Mouse (Mus musculus) neural tube, embryonic 10.5 days (tissue): Measurements from ENCODE around the gene Zfp212.
"Not testable (repeated sequence)": the region's sequence is repeated elsewhere in the genome, so short reads cannot be mapped to it uniquely, and the experiment has no call there.

Experiments
- DNase-seq: peaks from one replicate; pipeline ENCODE4 v3.0.0-alpha.2; 2017; ENCODE audit warnings: low spot score; ENCODE audit errors: extremely low spot score

Gene Zfp212

GRCm38 (mm10) chr6:47942461-47942860, 22.2 kb downstream of the Zfp212 start:
- peak; percentile 28 for DNase-seq

- peak; percentile 84 for DNase-seq
Observed at GRCm38 (mm10) chr6:47943021-47943691, 22.9 kb downstream of the Zfp212 start.

- DNase-seq, result no peak
Observed at GRCm38 (mm10) chr6:47943721-47944120, 23.4 kb downstream of the Zfp212 start.

- no peak for DNase-seq
Observed at GRCm38 (mm10) chr6:47947388-47947787, 27.1 kb downstream of the Zfp212 start.

- DNase-seq, result peak; percentile 89
Observed at GRCm38 (mm10) chr6:47953191-47953726, 33.0 kb downstream of the Zfp212 start, which contains the start of gene Zfp956. Gene Zfp956 (plus strand): TSS chr6:47953390.

GRCm38 (mm10) chr6:47954425-47954824, 34.1 kb downstream of the Zfp212 start:
- no peak for DNase-seq

GRCm38 (mm10) chr6:47957816-47958215, 37.5 kb downstream of the Zfp212 start:
- DNase-seq, result no peak

GRCm38 (mm10) chr6:47960685-47961421, 40.6 kb downstream of the Zfp212 start:
- no peak for DNase-seq

GRCm38 (mm10) chr6:47963051-47963450, 42.8 kb downstream of the Zfp212 start:
- no peak for DNase-seq

- not testable (repeated sequence) for DNase-seq
Observed at GRCm38 (mm10) chr6:47968166-47968565, 47.9 kb downstream of the Zfp212 start.

- DNase-seq, result no peak
Observed at GRCm38 (mm10) chr6:47974599-47974998, 54.3 kb downstream of the Zfp212 start.

GRCm38 (mm10) chr6:47978897-47979368, 58.7 kb downstream of the Zfp212 start:
- peak; percentile 62 for DNase-seq
